Mouse (Mus musculus) 3134 (cell line): Measurements from ENCODE around the gene Otud7b.

Experiments
- DNase-seq: peaks from one replicate; pipeline ENCODE4 v3.0.0-alpha.2; 2011; ENCODE audit warnings: low spot score; ENCODE audit not compliant: insufficient read length; ENCODE audit errors: extremely low read depth

Gene Otud7b

DNA sequence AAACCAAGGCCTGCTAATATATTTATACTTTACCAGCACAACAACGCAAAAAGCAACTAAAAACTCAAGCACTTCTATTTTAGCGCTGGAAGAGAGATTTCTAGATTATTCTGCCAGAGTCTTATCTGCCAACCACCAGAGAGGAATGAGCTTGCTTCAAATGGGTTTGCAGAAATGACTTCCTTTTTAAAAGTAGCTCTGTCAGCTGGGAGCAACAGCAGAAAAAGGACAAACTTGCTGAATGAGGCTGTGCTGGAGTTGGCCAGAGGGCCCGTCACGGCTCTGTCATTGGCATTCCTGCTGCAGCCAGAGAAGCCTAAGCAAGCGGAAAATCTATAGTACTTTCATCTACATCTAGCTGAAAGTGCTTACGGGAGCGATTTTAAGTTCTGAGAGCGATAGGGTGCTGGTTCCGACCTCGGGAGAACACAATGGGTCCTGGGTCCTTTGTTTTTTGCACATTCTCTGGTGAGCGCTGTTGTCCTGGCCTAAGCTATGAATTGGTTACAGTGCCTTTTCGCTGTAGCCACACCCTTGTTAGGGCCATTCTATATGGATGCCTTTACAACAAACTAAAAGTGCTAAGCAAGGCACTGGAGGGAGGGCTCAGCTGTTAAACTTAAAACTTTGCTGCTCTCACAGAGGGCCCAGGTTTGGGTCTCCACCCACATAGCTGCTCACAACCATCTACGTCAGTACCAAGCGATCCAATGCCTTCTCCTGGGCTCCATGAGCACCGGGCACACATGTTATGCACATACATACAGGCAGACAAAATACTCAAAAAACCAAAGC, 21.4 kb upstream of the Otud7b start:
- DNase-seq, result no peak

GRCm38 (mm10) chr3:96084146-96084755, 20.1 kb upstream of the Otud7b start:
- DNase-seq, result no peak

GRCm38 (mm10) chr3:96087219-96087618, 17.1 kb upstream of the Otud7b start:
- peak; percentile 49 for DNase-seq

DNA sequence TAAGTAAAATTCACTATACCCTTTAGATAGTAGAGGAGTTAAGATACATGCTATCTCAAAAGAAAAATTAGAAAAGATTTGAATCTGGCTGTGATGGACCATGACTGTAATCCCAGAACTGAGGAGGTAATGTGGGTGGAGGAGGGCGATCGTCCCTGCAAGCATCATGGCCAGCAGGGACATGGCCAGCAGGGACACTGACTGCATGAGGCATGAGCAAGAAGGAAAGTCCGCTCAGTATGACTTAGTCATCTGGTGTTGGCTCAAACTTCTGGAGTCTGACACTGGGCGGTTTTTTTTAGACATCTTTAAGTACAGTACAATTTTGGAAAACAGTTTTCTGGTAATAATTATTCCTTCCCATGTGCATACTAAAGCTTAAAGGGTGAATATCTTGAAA, 16.5 kb upstream of the Otud7b start:
- peak; percentile 53 for DNase-seq

- DNase-seq, result no peak
These were observed 14.3 kb upstream of the Otud7b start for GRCm38 (mm10) chr3:96089882-96090489.

DNA sequence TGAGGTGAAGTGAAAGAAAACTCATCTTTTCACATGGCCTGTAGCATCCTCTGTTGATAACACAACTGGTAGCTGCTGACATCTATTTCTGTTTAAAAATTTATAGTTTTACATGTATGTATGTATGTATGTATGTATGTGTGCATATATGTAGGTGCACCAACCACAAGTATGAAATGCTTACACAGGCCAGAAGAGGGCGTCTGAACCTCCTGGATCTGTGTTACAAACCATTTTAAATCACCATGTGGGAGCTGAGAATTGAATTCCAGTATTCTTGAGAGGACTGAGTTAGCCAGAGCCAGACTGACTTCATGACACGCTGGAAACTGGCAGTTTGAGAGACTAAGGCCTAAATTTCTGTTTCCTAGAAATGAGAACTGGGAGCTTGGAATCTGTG, 13.2 kb upstream of the Otud7b start:
- DNase-seq, result no peak

DNA sequence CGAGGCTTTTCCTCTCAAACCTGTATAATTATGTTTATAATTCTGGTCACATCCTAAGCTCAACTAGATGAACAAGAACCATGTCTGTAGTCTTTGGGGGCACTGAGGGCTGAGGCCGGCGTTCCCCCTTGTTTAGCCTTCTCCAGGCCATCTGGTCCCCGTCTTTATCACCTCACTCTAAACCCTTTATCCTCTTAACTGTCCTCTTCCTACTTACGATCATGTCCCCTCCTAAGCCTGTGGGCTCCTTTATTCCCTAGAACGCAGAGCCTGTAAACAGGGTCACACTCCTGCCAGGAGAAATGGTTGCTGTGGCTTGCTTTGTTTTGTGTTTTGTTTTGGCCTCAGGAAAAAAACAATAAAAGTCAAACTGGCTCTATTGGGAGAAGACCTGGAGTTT, 12.4 kb upstream of the Otud7b start:
- DNase-seq, result no peak

DNA sequence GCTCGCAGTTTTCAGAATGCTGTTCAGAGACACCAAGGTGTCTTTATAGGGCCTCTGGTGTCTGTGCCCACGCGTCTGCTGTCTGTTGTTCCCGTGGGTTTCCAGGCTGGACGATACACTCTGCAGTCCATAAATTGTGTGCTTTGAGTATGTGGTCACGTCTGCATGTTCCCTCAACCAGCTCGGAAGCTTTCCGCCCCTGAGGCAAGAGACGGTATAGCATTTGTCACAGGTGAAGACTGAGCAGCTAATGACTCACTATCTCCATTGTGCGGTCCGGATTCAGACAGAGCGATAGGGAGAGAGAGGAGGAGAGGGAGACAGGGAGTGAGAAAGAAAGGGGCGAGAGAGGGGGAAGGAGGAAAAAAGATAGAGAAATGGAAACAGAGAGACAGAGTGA, 10.8 kb upstream of the Otud7b start:
- no peak for DNase-seq

DNA sequence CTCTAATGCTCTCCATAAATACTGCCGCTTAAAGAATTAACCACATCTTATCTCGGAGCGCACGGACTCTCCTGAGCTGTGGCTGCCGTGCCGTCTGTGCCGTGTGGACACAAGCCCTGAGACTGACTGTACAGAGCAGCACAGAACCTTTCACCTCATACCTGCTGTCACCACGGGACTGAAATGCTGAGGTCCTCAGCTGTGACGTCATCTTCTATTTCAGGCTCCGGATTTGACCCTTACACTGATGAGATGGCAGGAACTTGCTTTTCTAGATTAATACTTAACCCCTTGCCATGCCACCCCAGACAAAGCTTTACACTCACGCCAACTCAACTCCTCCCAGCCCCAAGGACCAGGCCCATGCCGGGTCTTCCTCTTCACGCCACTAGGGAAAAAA, 10.1 kb upstream of the Otud7b start:
- no peak for DNase-seq

- no peak for DNase-seq
These were observed 6.2 kb upstream of the Otud7b start for GRCm38 (mm10) chr3:96098168-96098567.

- peak; percentile 82 for DNase-seq
These were observed 5.6 kb upstream of the Otud7b start for GRCm38 (mm10) chr3:96098616-96099267.

DNA sequence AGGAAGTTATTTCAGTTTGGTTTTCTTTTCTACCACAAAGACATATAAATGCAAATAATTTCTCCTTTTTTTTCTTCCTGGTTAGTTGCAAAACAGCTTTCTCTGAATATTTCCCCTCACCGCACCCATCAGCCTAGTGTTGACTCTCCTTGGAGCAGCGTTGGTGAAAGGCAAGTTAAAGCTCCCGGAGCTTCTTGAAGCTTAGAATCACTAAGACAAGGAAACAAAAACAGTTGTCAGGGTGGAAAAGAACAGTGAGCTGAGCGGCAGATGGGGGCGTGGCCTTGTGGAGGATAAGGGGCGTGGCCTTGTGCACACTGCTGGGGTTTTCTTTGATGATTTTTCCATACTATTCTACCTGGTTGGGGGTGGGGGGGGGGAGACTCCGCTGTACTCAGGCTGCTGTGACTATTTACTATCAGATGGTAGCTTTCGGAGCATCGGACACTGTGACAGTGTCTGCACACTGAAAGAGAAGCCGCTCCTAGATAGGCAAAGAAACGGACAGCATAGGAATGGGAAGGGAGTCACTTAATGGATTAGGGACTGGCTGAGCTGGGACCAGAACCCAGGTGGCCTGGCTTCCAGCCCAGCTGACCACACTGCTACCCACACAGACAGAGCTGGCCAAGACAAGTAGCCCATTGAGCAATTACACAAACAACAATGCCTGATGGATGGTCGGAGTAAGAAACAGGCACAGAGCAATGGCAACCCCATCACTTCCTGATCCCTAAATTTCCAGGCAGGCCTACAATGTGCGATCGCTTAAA, 2.0 kb upstream of the Otud7b start:
- peak; percentile 87 for DNase-seq

- no peak for DNase-seq
These were observed 446 bp upstream of the Otud7b start for GRCm38 (mm10) chr3:96103901-96104260.

DNA sequence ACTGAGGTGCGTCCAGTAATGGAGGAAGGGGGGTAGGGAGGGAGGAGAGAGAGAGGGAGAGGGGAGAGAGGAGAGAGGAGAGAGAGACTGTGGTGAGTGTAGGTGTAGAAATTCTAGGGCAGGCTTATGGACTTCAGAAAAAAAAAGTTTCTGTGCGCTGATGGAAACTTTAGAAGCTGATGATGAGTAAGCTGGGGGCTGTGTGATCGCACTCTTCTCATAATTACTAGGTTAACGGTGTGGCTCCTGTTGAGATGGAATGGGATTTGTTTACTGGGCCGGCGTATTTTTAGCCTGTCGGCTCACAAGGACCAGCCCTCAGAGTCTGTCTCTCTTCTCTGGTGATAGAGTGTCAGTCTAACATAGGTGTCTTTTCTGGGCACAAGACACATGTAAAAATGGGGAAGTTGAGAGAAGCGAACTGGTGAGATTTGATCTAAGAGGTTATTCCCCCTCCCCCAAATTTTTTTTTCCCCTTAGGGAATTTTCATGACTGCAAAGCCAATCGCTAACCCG, 963 bp downstream of the Otud7b start:
- no peak for DNase-seq

DNA sequence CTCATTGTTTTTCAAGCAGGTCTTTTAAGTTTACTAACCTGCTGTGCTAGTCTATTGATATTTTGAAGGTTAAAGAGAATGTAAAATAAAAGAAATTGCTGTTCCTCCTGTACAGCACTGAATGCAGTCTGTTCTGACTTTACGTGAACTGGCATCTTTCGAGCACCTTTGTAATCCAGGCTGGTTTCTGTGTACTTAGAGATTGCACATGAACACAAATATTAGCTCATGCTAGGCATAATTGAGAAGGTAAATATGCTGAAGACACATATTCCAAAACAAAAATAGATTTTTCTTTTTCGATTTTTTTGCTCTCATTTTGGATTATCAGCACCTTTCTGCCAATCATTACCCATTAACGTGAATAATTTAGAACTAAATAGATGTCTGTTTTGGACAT, 1.8 kb downstream of the Otud7b start:
- DNase-seq, result no peak

DNA sequence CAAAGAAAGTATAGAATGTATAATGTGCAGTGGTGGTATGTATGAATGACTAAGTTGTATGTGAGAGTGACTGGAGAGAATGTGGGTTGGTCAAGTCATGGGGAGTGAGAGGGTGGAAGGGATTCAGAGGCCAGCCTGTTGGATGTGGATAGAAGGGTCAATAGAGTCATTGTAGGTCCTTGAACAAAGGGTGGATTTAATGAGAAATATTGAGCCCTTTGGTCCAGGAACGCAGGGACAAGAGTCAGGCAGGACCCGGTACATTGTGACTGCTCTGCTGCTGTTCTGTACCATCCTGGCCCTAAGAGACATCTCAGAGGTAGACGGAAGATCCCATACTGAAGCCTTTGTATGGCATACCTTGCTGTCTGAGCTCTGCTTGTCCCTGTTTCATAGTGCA, 4.0 kb downstream of the Otud7b start:
- no peak for DNase-seq

DNA sequence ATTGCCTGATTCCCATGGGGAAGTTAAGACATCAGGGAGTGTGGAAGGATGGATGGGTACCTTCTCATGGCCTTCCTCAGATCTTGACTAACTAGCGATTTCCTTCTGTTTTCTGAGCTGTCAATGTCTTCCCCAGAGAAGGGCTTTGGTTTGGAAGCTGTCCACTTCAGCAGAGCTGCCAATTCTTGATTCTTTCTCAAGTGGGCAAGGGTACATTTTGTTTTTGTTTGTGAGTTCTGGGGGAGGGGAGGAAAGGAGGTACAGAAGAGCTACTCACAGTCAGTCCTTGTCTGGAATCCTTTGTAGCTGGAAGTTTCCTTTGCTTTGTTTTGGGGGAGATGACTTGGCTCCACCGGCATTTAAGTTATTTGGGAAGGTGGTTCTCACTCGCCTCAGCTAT, 8.9 kb downstream of the Otud7b start:
- no peak for DNase-seq

DNA sequence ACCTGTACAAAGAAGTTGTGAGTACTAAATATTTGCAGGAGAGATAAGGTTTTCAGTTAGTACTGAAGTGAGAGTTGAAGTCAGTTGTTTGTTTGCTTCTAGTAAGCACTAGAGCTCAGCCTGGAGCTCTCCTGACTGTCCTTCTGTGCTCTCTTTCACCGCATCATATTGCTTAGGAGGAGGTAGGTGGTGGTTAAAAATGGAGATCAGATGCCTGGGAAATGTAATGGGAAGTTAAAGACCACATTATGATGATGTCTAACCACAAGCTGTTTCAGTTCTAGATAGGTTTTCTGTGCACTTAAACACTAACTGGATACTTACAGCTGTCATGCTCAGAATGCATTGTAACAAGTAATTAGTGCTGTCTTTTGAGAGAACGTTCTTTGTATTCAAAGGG, 13.8 kb downstream of the Otud7b start:
- DNase-seq, result no peak

GRCm38 (mm10) chr3:96118702-96119101, 14.4 kb downstream of the Otud7b start:
- no peak for DNase-seq

- DNase-seq, result no peak
These were observed 19.9 kb downstream of the Otud7b start for GRCm38 (mm10) chr3:96124235-96124634.

DNA sequence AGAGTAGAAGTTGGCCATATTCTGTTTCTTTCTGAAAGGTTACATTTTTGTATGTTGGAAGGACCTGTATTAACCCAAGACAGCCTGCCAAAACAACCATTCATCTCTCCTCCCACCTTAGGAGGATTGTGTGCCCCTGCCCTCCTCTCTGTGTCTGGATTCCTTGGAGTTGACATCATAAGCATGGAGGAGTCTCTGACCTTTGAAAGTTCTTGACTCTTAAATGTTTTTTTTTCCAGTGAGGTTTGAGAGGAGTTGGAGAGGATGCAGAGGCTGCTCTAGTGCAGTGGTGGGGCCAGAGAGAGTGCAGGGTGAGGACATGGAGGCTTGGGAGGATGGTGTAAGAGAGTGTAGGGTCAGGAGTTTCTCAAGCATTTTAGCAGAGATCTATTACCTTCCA, 23.8 kb downstream of the Otud7b start:
- DNase-seq, result peak; percentile 28
